Mouse (Mus musculus): ENCODE data around the gene Cuedc1.

Cuedc1 gene

GRCm38 (mm10) chr11:88144100-88144499, 46.2 kb downstream of the Cuedc1 start:
- no peak for ATAC-seq (ENCODE audit: insufficient number of reproducible peaks, low FRiP score, low TSS enrichment)

DNA sequence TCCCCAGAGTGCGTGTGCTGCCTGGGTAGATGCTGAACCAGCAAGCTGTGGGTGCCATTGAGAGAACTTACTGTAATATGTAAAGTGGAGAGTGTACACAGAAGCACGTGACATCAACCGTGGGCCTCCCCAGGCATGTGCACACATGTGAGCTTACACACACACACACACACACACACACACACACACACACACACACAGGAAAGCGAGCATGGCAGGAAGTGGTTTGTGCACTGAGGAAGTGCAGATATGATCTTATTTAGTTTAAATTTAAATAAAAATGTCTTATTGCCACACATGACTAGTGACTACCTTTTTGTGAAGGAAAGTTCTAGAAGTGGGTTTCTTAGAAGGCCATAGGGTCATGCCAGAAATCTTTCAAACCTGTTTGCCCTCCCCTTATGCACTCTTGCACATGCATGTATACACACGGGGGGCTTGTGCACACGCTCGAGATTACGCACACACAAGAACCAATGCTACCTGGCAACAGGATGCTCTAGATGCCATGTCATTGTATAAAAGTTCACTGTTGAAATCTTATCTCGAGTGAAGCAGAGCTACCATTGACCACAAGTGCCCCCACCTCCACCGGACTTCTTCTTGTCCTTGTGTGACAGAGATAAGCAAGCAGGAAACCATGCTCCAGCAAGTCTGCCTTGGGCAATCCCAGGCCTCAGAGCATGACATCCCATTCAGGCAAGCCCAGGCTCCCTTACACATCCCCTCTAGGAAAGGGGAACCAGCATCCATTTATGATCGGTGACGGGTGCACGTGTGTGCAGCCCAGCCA, 47.6 kb downstream of the Cuedc1 start:
- ATAC-seq (ENCODE audit: insufficient number of reproducible peaks, low FRiP score, low TSS enrichment): no peak

GRCm38 (mm10) chr11:88146264-88147060, 48.6 kb downstream of the Cuedc1 start:
- no peak for ATAC-seq (ENCODE audit: insufficient number of reproducible peaks, low FRiP score, low TSS enrichment)

- no peak for ATAC-seq (ENCODE audit: insufficient number of reproducible peaks, low FRiP score, low TSS enrichment)
Observed at GRCm38 (mm10) chr11:88147388-88147787, 49.5 kb downstream of the Cuedc1 start.

GRCm38 (mm10) chr11:88148015-88148637, 50.3 kb downstream of the Cuedc1 start:
- no peak for ATAC-seq (ENCODE audit: insufficient number of reproducible peaks, low FRiP score, low TSS enrichment)

GRCm38 (mm10) chr11:88148638-88149279, 50.9 kb downstream of the Cuedc1 start:
- peak; percentile 61; the same call in 1 of the 2 replicates for ATAC-seq (ENCODE audit: insufficient number of reproducible peaks, low FRiP score, low TSS enrichment)

DNA sequence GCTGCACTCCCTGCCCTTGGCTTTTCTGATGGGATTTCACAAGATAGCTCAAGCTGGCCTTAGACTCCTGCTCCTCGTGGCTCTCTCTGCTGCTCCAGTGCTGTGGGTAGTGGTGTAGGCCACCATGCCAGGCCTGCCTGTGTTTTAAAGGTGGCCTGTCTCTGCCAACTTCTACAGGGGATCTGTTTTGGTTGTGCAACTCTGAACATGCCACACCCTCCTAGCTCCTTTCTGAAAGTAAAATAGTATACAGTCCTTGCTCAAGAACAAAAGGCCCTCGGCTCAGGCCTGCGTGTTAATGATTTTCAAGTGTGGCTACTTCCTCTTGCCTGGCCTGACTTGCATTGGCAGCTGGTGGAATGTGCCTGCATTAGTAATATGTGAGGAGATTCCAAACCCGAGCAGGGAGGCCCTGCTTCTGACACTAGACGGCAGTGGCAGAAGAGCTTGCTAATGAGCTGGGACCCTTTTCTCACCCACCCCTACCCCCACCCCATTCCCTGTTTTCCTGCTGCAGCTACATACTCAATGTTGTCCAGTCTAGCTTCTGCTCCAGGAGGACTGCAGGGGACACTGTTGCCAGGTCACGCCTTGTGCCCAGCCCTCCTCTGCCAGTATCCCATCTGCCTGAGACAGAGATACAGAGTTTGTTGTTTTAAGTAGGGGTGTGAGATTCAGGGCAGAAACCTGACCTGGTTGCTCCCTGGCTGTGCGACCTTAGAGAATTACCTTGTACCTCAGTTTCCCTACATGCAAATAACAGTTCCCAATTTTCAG, 53.7 kb downstream of the Cuedc1 start:
- ATAC-seq (ENCODE audit: insufficient number of reproducible peaks, low FRiP score, low TSS enrichment): no peak

DNA sequence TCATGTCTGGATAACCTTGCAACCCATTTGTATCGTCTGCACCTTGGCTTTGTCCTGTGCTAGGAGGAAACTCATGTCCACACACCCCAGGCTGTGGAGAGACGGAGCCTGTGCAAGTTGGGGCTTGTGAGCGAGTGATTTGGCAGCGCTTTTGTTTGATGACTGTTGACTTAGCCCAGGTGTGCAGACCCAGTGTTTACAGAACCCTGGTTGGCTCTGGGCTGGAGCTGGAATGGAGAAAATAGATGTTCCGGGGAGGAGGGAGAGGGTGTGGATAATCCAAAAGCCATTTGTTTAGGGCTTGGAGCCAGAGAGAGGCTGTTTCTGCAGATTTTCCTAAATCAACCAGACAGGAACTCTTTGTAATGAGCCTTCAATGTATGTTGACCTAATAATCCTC, 56.0 kb downstream of the Cuedc1 start:
- ATAC-seq (ENCODE audit: insufficient number of reproducible peaks, low FRiP score, low TSS enrichment): no peak

DNA sequence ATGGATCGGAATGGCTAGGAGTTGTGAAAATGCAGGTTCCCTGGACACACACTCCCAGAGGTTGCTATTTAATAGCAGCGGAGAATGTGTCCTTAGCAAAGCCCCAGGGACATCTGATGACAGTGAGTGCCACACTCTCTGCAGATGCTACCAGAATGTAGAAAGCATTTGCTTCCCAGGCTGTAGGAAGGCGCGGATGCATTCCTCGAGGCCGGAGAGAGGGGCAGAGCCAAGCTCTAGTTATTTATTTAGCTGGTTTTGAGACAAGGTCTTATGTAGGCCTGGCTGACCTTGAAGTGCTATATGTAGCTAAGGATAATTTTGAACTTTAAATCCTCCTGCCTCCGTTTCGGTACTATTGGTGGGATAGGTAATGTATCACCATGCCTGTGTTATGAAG, 56.6 kb downstream of the Cuedc1 start:
- ATAC-seq (ENCODE audit: insufficient number of reproducible peaks, low FRiP score, low TSS enrichment): no peak

DNA sequence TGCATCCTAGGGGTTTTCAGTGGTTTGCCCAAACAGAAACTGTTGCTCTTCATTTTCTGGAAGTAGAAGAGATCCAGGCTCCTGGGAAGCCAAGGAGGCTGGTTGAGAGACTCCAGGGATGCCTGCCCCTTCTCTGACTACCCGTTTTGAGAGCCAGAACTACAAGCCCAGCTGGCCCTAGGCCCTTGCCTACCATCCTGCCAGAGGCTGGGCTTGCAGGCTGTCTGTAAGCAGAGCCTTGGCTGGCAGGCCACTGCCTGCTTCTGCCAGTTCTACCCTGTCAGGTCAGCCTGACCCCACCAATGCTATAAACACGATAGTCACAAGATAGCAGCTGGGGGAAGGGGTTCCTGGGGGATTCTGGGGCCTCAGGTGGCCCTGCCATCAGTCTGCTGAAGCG, 57.6 kb downstream of the Cuedc1 start:
- no peak for ATAC-seq (ENCODE audit: insufficient number of reproducible peaks, low FRiP score, low TSS enrichment)

DNA sequence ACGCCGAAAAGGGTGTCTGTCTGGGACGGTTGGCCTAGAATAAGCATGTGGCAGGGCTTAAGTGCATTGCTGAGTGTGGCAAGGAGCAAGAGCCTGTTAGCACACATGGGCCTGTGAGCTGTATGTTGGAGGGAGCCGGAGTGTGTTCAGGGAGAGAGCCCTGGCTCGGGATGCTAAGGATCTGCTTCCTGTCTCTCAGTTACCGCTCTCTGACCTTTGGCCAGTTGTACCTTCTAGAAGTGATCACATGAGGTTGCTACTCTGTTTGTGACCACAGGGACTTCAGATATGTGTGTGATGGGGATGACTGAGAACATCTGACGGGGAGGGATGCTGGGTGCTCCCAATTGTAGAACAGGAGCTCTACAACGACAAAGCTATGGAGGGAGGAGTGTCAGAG, 58.1 kb downstream of the Cuedc1 start:
- no peak for ATAC-seq (ENCODE audit: insufficient number of reproducible peaks, low FRiP score, low TSS enrichment)

DNA sequence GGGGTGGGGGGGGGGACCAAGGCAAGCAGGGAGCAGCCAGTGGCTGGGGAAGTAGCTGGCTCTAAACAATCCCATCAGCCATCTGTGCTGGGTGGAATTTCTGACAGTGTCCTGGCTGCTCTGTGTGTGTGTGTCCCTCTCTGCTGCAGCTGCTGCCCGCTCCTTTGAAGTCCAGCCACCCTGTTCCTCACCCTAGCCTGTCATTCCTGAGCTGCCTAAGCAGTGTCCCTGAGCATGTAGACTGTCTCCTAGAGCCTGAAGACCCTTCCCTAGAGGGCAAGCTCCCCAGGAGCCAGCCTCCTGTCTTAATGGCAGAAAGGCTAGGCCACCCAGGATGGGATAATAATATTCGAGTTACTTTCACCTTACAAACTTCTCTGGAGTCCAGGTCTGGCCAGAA, 58.5 kb downstream of the Cuedc1 start:
- ATAC-seq (ENCODE audit: insufficient number of reproducible peaks, low FRiP score, low TSS enrichment): no peak

DNA sequence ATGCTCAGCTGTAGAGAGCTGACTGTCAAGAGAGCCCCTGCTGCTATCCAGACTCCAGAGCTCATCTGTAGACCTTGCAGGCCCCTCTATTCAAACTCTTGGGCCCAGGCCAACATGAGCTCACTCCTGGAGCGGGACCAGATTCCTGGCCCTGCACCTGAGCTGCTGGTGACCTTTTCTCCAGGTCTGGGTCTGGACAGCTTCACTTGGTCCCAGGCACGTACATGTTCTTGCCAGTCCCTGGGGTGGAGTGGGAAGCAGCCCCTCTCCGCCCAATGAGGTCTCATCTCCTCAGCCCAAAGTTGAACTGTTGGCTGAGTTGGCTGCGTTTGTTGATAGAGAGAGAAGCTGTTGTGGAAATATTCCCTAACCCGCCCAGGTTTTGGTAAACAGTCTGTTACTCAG, 61.0 kb downstream of the Cuedc1 start:
- no peak for ATAC-seq (ENCODE audit: insufficient number of reproducible peaks, low FRiP score, low TSS enrichment)

- no peak for ATAC-seq (ENCODE audit: insufficient number of reproducible peaks, low FRiP score, low TSS enrichment)
Observed at GRCm38 (mm10) chr11:88159389-88159788, 61.5 kb downstream of the Cuedc1 start.

- ATAC-seq (ENCODE audit: insufficient number of reproducible peaks, low FRiP score, low TSS enrichment): no peak
Observed at GRCm38 (mm10) chr11:88160316-88160715, 62.5 kb downstream of the Cuedc1 start.

GRCm38 (mm10) chr11:88161051-88161581, 63.3 kb downstream of the Cuedc1 start:
- peak; percentile 49; the same call in 1 of the 2 replicates for ATAC-seq (ENCODE audit: insufficient number of reproducible peaks, low FRiP score, low TSS enrichment)

DNA sequence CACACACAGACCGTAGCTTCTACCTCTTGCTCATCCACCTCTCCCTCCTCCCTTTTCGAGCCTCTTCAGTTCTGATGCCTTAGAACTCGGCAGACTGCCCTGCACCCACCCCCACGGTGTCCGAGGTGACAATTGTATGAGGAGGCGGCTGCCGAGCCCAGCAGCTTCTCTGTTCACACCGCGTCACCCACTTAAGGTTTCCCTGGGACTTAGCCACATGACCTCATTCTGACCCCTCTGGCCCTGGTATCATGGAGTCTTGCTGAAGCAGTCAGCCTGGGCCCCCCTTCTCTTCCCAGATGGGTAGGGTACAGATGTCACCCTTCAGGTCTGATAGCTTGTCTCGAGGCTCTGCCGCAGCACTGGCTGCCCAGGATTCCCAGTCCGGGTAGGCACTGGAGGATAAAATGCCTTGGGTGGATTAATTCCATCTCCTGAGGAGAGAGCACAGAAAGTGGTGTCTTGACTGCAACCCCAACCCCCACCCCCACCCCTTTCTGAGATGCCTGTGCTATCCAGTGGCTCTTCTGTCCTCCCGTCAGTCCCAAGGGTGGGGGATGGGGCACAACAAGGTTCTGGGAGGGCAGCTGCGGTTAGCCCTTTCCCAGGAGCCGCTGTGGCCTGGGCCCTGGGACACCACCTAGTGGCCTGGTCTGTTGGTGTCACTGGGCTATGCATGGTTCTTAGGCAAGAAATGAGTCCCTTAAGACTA, 63.9 kb downstream of the Cuedc1 start:
- ATAC-seq (ENCODE audit: insufficient number of reproducible peaks, low FRiP score, low TSS enrichment): peak; percentile 81

DNA sequence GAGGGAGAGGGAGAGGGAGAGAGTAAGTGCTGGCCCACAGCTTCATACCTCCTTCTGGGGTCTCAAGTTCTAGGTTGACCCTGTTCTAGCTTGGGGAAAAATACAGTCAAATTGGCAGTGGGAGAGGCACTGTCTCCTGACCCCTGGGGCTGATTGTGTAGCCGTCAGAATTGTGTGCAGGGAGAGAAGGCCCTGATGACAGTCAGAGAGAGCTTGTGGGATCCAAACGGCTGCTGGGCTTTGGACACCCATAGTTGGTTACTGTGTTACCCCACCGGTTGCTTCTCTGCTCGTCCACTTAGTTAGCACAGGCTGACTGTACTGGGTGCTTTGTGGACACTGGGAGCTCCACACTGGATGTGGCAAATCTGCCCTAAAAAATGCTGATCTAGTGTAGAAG, 64.9 kb downstream of the Cuedc1 start:
- ATAC-seq (ENCODE audit: insufficient number of reproducible peaks, low FRiP score, low TSS enrichment): no peak

GRCm38 (mm10) chr11:88164213-88164723, 66.4 kb downstream of the Cuedc1 start:
- no peak for ATAC-seq (ENCODE audit: insufficient number of reproducible peaks, low FRiP score, low TSS enrichment)

All from cerebellum, adult (tissue).